Mouse (Mus musculus) lung, adult 2 months (tissue): ENCODE results near the gene Tmem59.

Experiments used
- CTCF ChIP-seq: fragments of 200-500 bp; IDR thresholded peaks from 2 replicates; pipeline ENCODE4 v1.5.1; 2011; ENCODE audit warnings: mild to moderate bottlenecking, low read length, control low read depth; ENCODE audit not compliant: insufficient read depth
- POLR2A ChIP-seq: fragments of 200-500 bp; IDR thresholded peaks from 2 replicates; pipeline ENCODE4 v1.6.1; 2011; ENCODE audit warnings: low read depth, mild to moderate bottlenecking, control low read depth, low read length, borderline replicate concordance; ENCODE audit errors: extremely low read depth

- TF ChIP-seq CTCF (no peak), POLR2A (peak; percentile 78; the same call in 1 of the 2 replicates)
These were observed at the start of gene Tmem59 for GRCm38 (mm10) chr4:107178182-107178829.
